Mouse (Mus musculus) urinary bladder, postnatal 0 days (tissue): ENCODE measurements around the gene Snx18. TPM values are rescaled to one million over a fixed set of nuclear protein-coding genes. Genes with fewer than 3 reads are reported as not detected.

Experiments
- polyA plus RNA-seq: library from polyadenylated mRNA; unstranded; fragments of >200 nt; fragmentation: Nextera tagmentation; extraction: Ambion mirVana; gene quantifications from 2 replicates; pipeline ENCODE4 v1.2.1, GENCODE M21; 2015

Snx18 gene
- polyA plus RNA-seq, result 31.5 and 37.2 TPM in 2 replicates

DNA sequence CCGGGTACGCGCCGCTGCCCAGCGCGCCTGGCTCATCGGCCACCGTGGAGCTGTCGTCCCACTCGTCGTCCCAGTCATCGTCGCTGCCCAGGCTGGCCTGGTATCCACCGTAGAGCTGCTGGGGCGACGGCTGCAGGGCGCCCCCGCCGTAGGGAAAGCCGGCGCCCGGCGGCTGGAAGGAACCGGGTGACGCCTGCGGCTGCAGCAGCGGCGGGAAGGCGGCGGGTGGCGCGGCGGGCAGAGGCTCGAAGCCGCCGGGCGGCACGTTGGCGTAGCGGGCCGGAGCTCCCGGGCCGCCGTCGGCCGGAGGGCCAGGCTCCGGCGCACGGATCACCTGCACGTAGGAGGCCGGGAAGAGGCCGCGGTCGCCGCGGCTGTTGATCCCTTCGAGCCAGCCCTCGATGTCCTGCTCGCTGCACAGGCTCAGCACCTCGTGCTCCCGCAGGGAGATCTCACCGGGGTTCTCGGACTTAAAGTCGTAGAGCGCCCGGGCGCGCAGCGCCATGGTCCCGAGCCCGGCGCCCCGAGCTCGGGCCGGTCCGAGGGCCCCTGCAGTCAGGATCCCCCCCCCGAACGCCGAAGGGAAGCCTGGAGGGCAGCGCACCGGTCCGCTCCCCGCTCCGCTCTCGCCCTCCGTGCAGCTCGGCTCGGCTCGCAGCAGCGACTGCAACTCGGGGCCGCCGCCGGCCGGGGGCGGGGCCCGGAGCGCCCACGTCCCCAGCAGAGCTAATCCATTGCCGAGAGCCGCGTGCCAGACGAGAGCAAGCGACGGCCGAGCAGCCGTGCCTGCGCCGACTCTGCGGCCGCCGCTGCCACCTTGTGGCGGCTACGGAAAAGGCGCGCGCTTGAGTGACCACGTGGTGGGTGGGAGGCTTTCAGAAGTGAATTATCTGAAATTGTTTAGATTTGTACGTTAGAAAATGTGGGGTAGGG lies at the start of gene Snx18:
TSS of gene Snx18 (minus strand) at position 674 of the 933 bp plus-strand sequence.

DNA sequence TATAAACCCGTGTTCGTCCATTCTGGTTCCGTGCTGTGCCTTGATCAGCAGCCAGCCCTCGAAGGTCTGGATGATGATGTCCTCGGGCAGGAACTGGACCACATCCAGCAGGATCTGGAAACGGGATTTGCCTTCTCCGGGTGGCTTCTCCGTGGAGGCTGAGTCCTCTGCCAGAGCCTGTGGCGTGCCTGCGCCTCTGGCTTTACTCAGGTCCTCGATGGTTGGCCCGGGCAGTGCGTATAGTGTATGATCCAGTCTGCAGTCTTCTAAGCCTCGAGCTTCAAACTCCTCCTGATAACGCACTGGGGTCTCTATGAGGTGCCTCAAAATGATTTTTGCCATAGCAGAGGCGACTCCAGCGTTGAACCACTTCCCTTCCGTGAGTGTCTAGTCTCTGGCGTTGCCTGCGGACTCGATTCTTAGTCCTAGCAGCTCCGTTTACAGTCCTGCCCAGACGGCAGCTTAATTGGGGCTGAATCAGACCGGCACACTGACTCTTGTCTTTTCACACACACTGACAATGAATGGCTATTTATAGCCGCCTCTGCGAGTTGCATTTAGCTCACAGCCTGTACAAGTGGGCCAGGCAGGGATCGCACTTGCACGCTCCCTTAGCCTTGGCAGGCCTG lies 44.9 kb upstream of the Snx18 start, which contains the start of gene Hspb3:
TSS of gene Hspb3 (minus strand) at position 526 of the 629 bp plus-strand sequence.

Other genes starting within 250 kb of the Snx18 start
- not detected in 2 replicates for gene Hspb3, start 45.1 kb upstream of the Snx18 start, polyA plus RNA-seq
- 3.9 and 4.6 TPM in 2 replicates for gene Arl15, start 175.9 kb upstream of the Snx18 start, polyA plus RNA-seq